Mouse (Mus musculus) hindbrain, embryonic 15.5 days (tissue): ENCODE data around the gene Mib2. TPM values are rescaled to one million over a fixed set of nuclear protein-coding genes. Genes with fewer than 3 reads are reported as not detected.
A peak's percentile ranks its signal among the peaks of the same experiment; 100 is the strongest.

ENCODE experiments used
- ATAC-seq: fragments of 200-750 bp; cut with Nextera tagmentation; 2 replicates; pipeline ENCODE4 v1.8.0; 2017; ENCODE audit warnings: low read depth, moderate number of reproducible peaks, moderate TSS enrichment; ENCODE audit not compliant: low FRiP score
- H3K27ac ChIP-seq: fragments of 300-500 bp; sonication (generic); replicated peaks from 2 replicates; pipeline ENCODE4 v1.5.1; 2015; ENCODE audit warnings: mild to moderate bottlenecking, inconsistent platforms
- H3K27me3 ChIP-seq: fragments of 300-500 bp; sonication (generic); 2 replicates; pipeline ENCODE4 v1.6.1; 2015; ENCODE audit warnings: control low read depth, inconsistent platforms
- H3K36me3 ChIP-seq: fragments of 300-500 bp; sonication (generic); 2 replicates; pipeline ENCODE4 v1.6.1; 2015; ENCODE audit warnings: control low read depth, inconsistent platforms
- H3K4me1 ChIP-seq: fragments of 300-500 bp; sonication (generic); replicated peaks from 2 replicates; pipeline ENCODE4 v1.6.1; 2015; ENCODE audit warnings: control low read depth, inconsistent platforms
- H3K4me2 ChIP-seq: fragments of 300-500 bp; sonication (generic); 2 replicates; pipeline ENCODE4 v1.6.1; 2015; ENCODE audit warnings: moderate library complexity, mild to moderate bottlenecking, inconsistent platforms
- H3K4me3 ChIP-seq: fragments of 300-500 bp; sonication (generic); 2 replicates; pipeline ENCODE4 v1.5.1; 2015; ENCODE audit warnings: mild to moderate bottlenecking, inconsistent platforms
- H3K9ac ChIP-seq: fragments of 300-500 bp; sonication (generic); 2 replicates; pipeline ENCODE4 v1.6.1; 2015; ENCODE audit warnings: inconsistent platforms
- H3K9me3 ChIP-seq: fragments of 300-500 bp; sonication (generic); 2 replicates; pipeline ENCODE4 v1.6.1; 2016; ENCODE audit warnings: control low read depth, inconsistent platforms
- WGBS: fragments of 180-500 bp; shearing (Covaris S2); methylation state at CpG from one replicate; pipeline ENCODE4 v1.1.7; 2015; 5-methylcytosine and 5-hydroxymethylcytosine counted together
- polyA plus RNA-seq: library from polyadenylated mRNA; unstranded; fragments of >200 nt; fragmentation: Nextera tagmentation; extraction: Ambion mirVana; gene quantifications from 2 replicates; pipeline ENCODE4 v1.2.1, GENCODE M21; 2015

The Mib2 gene
- polyA plus RNA-seq = 50.6 and 62.2 TPM in 2 replicates

- peak; percentile 99 for ATAC-seq
- H3K4me3 ChIP-seq = peak within 1 kb of the TSS; percentile 80
- no peaks in the 10 kb centered on the region for H3K27me3 ChIP-seq
- under 1% methylated on average over 73 of the region's 73 CpGs for WGBS
- 0 out of 2 replicates have a peak, but pooled peaks cover 7% of the 10 kb centered on the region for H3K36me3 ChIP-seq
- peaks cover 19% of the 10 kb centered on the region for H3K4me1 ChIP-seq
- peak within 1 kb of the TSS; percentile 90 for H3K4me2 ChIP-seq
- no peaks in the 10 kb centered on the region for H3K9me3 ChIP-seq
- H3K27ac ChIP-seq = peak within 1 kb of the TSS; percentile 88
- H3K9ac ChIP-seq = peak within 1 kb of the TSS; percentile 84
These were observed at the start of gene Mib2 for GRCm38 (mm10) chr4:155668689-155669597. Gene Mib2, minus strand, starts transcription at chr4:155669198.

GRCm38 (mm10) chr4:155710521-155711252 is 41.7 kb upstream of the Mib2 start:
- H3K4me1 ChIP-seq = peaks cover 26% of the 10 kb centered on the region
- H3K9me3 ChIP-seq = no peaks in the 10 kb centered on the region
- peaks cover 5% of the 10 kb centered on the region for H3K36me3 ChIP-seq
- H3K27ac ChIP-seq = peak overlapping the region; percentile 34; the same call in 1 of the 2 replicates
- no peak overlapping the region for H3K4me2 ChIP-seq
- ATAC-seq = no peak
- H3K9ac ChIP-seq = no peak overlapping the region
- H3K27me3 ChIP-seq = no peaks in the 10 kb centered on the region
- H3K4me3 ChIP-seq = no peak overlapping the region
- 63% methylated on average over 6 of the region's 6 CpGs for WGBS

GRCm38 (mm10) chr4:155708988-155709387 is 40.0 kb upstream of the Mib2 start:
- no peaks in the 10 kb centered on the region for H3K27me3 ChIP-seq
- H3K27ac ChIP-seq = no peak overlapping the region; the same call in 1 of the 2 replicates
- no peak for ATAC-seq

GRCm38 (mm10) chr4:155708582-155708981 is 39.6 kb upstream of the Mib2 start:
- Histone ChIP-seq H3K27me3 (no peaks in the 10 kb centered on the region), H3K4me1 (peaks cover 32% of the 10 kb centered on the region), H3K9me3 (no peaks in the 10 kb centered on the region), H3K4me3 (no peak overlapping the region), H3K9ac (no peak overlapping the region), H3K27ac (no peak overlapping the region; the same call in 1 of the 2 replicates), H3K36me3 (no peaks in the 10 kb centered on the region), H3K4me2 (no peak overlapping the region)
- WGBS = 86% methylated on average over 2 of the region's 2 CpGs
- ATAC-seq = no peak

More at GRCm38 (mm10) chr4:155708988-155709387, 40.0 kb upstream of the Mib2 start:
- no peaks in the 10 kb centered on the region for H3K36me3 ChIP-seq
- no peak overlapping the region for H3K4me3 ChIP-seq
- peaks cover 31% of the 10 kb centered on the region for H3K4me1 ChIP-seq
- no peaks in the 10 kb centered on the region for H3K9me3 ChIP-seq
- no peak overlapping the region for H3K9ac ChIP-seq
- H3K4me2 ChIP-seq = no peak overlapping the region

- peak overlapping the region; percentile 97 for H3K4me3 ChIP-seq
- peak overlapping the region; percentile 97 for H3K4me2 ChIP-seq
- H3K27me3 ChIP-seq = no peaks in the 10 kb centered on the region
- peaks cover 32% of the 10 kb centered on the region for H3K4me1 ChIP-seq
- under 1% methylated on average over 19 of the region's 19 CpGs for WGBS
- H3K27ac ChIP-seq = peak overlapping the region; percentile 89
- H3K9ac ChIP-seq = peak overlapping the region; percentile 94
- ATAC-seq = no peak
- no peaks in the 10 kb centered on the region for H3K36me3 ChIP-seq
- H3K9me3 ChIP-seq = no peaks in the 10 kb centered on the region
These were observed 36.6 kb upstream of the Mib2 start for GRCm38 (mm10) chr4:155705592-155705929.

- under 1% methylated on average over 82 of the region's 83 CpGs for WGBS
- H3K27ac ChIP-seq = peak within 1 kb of the TSS; percentile 89
- peaks cover 26% of the 10 kb centered on the region for H3K4me1 ChIP-seq
- no peaks in the 10 kb centered on the region for H3K27me3 ChIP-seq
- H3K9ac ChIP-seq = peak within 1 kb of the TSS; percentile 94
- peak within 1 kb of the TSS; percentile 97 for H3K4me2 ChIP-seq
- H3K4me3 ChIP-seq = peak within 1 kb of the TSS; percentile 97
- no peaks in the 10 kb centered on the region for H3K36me3 ChIP-seq
- peak; percentile 96 for ATAC-seq
- H3K9me3 ChIP-seq = no peaks in the 10 kb centered on the region
These were observed 36.0 kb upstream of the Mib2 start, which contains the start of gene Ssu72 for GRCm38 (mm10) chr4:155704721-155705591. Gene Ssu72, plus strand, starts transcription at chr4:155704800.

- peaks cover 25% of the 10 kb centered on the region for H3K4me1 ChIP-seq
- H3K4me2 ChIP-seq = no peak overlapping the region
- H3K9ac ChIP-seq = no peak overlapping the region
- no peak for ATAC-seq
- no peaks in the 10 kb centered on the region for H3K27me3 ChIP-seq
- H3K27ac ChIP-seq = no peak overlapping the region
- 92% methylated on average over 4 of the region's 4 CpGs for whole genome bisulfite sequencing
- no peaks in the 10 kb centered on the region for H3K9me3 ChIP-seq
- no peak overlapping the region for H3K4me3 ChIP-seq
- no peaks in the 10 kb centered on the region for H3K36me3 ChIP-seq
These were observed 34.5 kb upstream of the Mib2 start for GRCm38 (mm10) chr4:155703425-155703929.

- Histone ChIP-seq H3K9me3 (no peaks in the 10 kb centered on the region), H3K4me1 (peaks cover 24% of the 10 kb centered on the region), H3K4me2 (no peak overlapping the region), H3K36me3 (no peaks in the 10 kb centered on the region), H3K27ac (no peak overlapping the region), H3K27me3 (no peaks in the 10 kb centered on the region), H3K4me3 (no peak overlapping the region), H3K9ac (no peak overlapping the region)
- ATAC-seq = no peak
These were observed 31.4 kb upstream of the Mib2 start for GRCm38 (mm10) chr4:155700425-155700824.

- no peak for ATAC-seq
- Histone ChIP-seq H3K36me3 (no peaks in the 10 kb centered on the region), H3K9me3 (no peaks in the 10 kb centered on the region), H3K4me3 (peak overlapping the region; percentile 79), H3K27ac (no peak overlapping the region), H3K4me1 (peaks cover 32% of the 10 kb centered on the region), H3K9ac (peak overlapping the region; percentile 87; the same call in 1 of the 2 replicates), H3K4me2 (peak overlapping the region; percentile 96), H3K27me3 (no peaks in the 10 kb centered on the region)
- WGBS = 79% methylated on average over 16 of the region's 16 CpGs
These were observed 27.6 kb upstream of the Mib2 start for GRCm38 (mm10) chr4:155696261-155697255.

- Histone ChIP-seq H3K9ac (peak overlapping the region; percentile 87), H3K4me1 (peaks cover 32% of the 10 kb centered on the region), H3K4me3 (peak overlapping the region; percentile 79), H3K27me3 (no peaks in the 10 kb centered on the region), H3K36me3 (no peaks in the 10 kb centered on the region), H3K4me2 (peak overlapping the region; percentile 96), H3K9me3 (no peaks in the 10 kb centered on the region), H3K27ac (peak overlapping the region; percentile 99)
- ATAC-seq = no peak
- 80% methylated on average over 4 of the region's 4 CpGs for WGBS
These were observed 26.6 kb upstream of the Mib2 start for GRCm38 (mm10) chr4:155695531-155696062.
